Mouse (Mus musculus) kidney, postnatal 10 days (tissue): ENCODE measurements around the gene Ttll6.

ENCODE experiments used
- DNase-seq: peaks from one replicate; pipeline ENCODE4 v3.0.0; 2021; ENCODE audit warnings: mixed read lengths

Gene Ttll6

GRCm38 (mm10) chr11:96169016-96169415 is 35.4 kb downstream of the Ttll6 start:
- DNase-seq: no peak

- no peak for DNase-seq
These were observed 37.3 kb downstream of the Ttll6 start for GRCm38 (mm10) chr11:96170711-96171379.

- no peak for DNase-seq
These were observed 38.0 kb downstream of the Ttll6 start for GRCm38 (mm10) chr11:96171601-96172000.

- no peak for DNase-seq
These were observed 39.1 kb downstream of the Ttll6 start for GRCm38 (mm10) chr11:96172511-96173287.

- DNase-seq: no peak
These were observed 39.8 kb downstream of the Ttll6 start for GRCm38 (mm10) chr11:96173288-96173840.

GRCm38 (mm10) chr11:96174881-96175280 is 41.3 kb downstream of the Ttll6 start:
- no peak for DNase-seq

GRCm38 (mm10) chr11:96175511-96175910 is 41.9 kb downstream of the Ttll6 start:
- no peak for DNase-seq

GRCm38 (mm10) chr11:96175951-96176530 is 42.5 kb downstream of the Ttll6 start:
- DNase-seq: no peak

GRCm38 (mm10) chr11:96176841-96177240 is 43.3 kb downstream of the Ttll6 start:
- no peak for DNase-seq

GRCm38 (mm10) chr11:96177546-96178174 is 44.1 kb downstream of the Ttll6 start:
- peak; percentile 23 for DNase-seq

GRCm38 (mm10) chr11:96178356-96178755 is 44.8 kb downstream of the Ttll6 start:
- DNase-seq: no peak

GRCm38 (mm10) chr11:96178911-96179503 is 45.4 kb downstream of the Ttll6 start:
- DNase-seq: no peak

- no peak for DNase-seq
These were observed 47.5 kb downstream of the Ttll6 start for GRCm38 (mm10) chr11:96181061-96181460.

GRCm38 (mm10) chr11:96184233-96184632 is 50.6 kb downstream of the Ttll6 start:
- DNase-seq: no peak

- no peak for DNase-seq
These were observed 53.7 kb downstream of the Ttll6 start for GRCm38 (mm10) chr11:96187321-96187720.

GRCm38 (mm10) chr11:96189810-96190522 is 56.4 kb downstream of the Ttll6 start:
- no peak for DNase-seq

- DNase-seq: no peak
These were observed 57.5 kb downstream of the Ttll6 start for GRCm38 (mm10) chr11:96191132-96191531.

GRCm38 (mm10) chr11:96193521-96194400 is 60.2 kb downstream of the Ttll6 start, which contains the start of gene Hoxb13:
Gene Hoxb13, plus strand, starts transcription at chr11:96194316.
- peak; percentile 48 for DNase-seq

GRCm38 (mm10) chr11:96194401-96194710 is 60.8 kb downstream of the Ttll6 start:
- DNase-seq: no peak

GRCm38 (mm10) chr11:96194961-96195640 is 61.5 kb downstream of the Ttll6 start:
- no peak for DNase-seq
